ENCODE assay signal across 22 mouse cellular contexts in the genomic region with DNA sequence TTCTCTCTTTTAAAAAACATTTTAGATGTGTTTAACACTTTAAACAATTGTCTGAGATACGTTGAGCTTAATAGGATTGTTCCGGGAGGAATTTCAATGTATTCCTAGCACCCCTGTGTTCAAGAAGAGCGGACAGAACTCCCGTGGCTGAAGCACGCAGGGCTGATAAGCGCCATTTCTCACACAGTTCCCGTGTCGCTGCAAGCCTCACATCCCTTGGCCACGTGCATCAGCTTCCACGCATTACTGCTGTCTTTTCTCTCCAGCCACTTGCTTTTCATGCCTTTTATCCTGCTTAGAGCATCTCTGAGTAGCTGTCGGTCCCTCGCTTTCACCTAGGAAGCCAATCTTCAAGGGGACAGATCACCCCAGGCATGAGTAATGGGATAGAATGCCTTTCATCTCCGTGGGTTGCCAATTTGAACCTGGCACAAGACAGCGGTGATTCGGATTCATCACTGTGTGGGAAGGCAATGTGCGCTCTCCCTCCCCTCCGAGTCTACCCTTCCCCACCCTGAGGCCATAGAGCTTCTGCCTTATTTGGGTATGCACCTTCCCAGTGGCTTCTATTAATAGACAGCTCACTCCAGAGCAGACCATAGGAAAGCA.
DNase-seq lines count a peak whose midpoint lies in the region; ATAC-seq and TF ChIP-seq lines count a peak whose summit lies in the region.
"Had no signal": no experiment of that assay in that cellular context is flagged by ENCODE, and none has a peak within 500 bp of the region (broad histone marks: within the 10 kb centered on the region; RNA-seq: fewer than 3 reads in every experiment).

No protein-coding gene starts in this region.

- H3K4me3 ChIP-seq in heart, embryonic 10.5 days: no peak overlapping the region
- no peak overlapping the region for H3K4me3 ChIP-seq in midbrain, embryonic 13.5 days (replicated peaks)
- H3K4me3 ChIP-seq in gastrocnemius, adult 2 months: no peak overlapping the region
- H3K4me3 ChIP-seq: embryonic facial prominence, embryonic 12.5 days; forebrain, embryonic 15.5 days; heart, embryonic 12.5 days; hindbrain, embryonic 15.5 days; intestine, embryonic 15.5 days; liver, embryonic 13.5 days had no signal

- intact Hi-C loops in heart, postnatal 36 days (cut with DNase I): no loop called here
- intact Hi-C loops in gastrocnemius, adult 2 months (cut with DNase I): no loop called here

- no peak overlapping the region; the same call in 1 of the 2 replicates for H3K4me2 ChIP-seq in midbrain, embryonic 13.5 days (replicated peaks)
- H3K4me2 ChIP-seq: embryonic facial prominence, embryonic 12.5 days; forebrain, embryonic 15.5 days; heart, embryonic 12.5 days; hindbrain, embryonic 15.5 days; intestine, embryonic 15.5 days; liver, embryonic 13.5 days had no signal

- no peak for TF ChIP-seq CTCF in gastrocnemius, adult 2 months (IDR thresholded peaks at IDR 0.05)

- H3K9ac ChIP-seq in midbrain, embryonic 13.5 days (replicated peaks): no peak overlapping the region
- H3K9ac ChIP-seq: embryonic facial prominence, embryonic 12.5 days; forebrain, embryonic 15.5 days; heart, embryonic 12.5 days; hindbrain, embryonic 15.5 days; intestine, embryonic 15.5 days; liver, embryonic 13.5 days had no signal

- H3K9me3 ChIP-seq in heart, embryonic 10.5 days: no peaks in the 10 kb centered on the region
- H3K9me3 ChIP-seq in midbrain, embryonic 13.5 days: no peaks in the 10 kb centered on the region
- H3K9me3 ChIP-seq: embryonic facial prominence, embryonic 12.5 days; forebrain, embryonic 15.5 days; heart, embryonic 12.5 days; hindbrain, embryonic 15.5 days; intestine, embryonic 15.5 days; liver, embryonic 13.5 days had no signal

- H3K4me1 ChIP-seq in heart, embryonic 10.5 days: peaks cover 17% of the 10 kb centered on the region; the same call in 1 of the 2 replicates
- peaks cover 28% of the 10 kb centered on the region for H3K4me1 ChIP-seq in midbrain, embryonic 13.5 days (replicated peaks)
- H3K4me1 ChIP-seq: intestine, embryonic 15.5 days; liver, embryonic 13.5 days had no signal

- H3K27me3 ChIP-seq in heart, embryonic 10.5 days (ENCODE audit: insufficient read depth, poor library complexity, severe bottlenecking): no peaks in the 10 kb centered on the region
- H3K27me3 ChIP-seq in midbrain, embryonic 13.5 days: peaks cover 3% of the 10 kb centered on the region; the same call in 1 of the 2 replicates
- H3K27me3 ChIP-seq: embryonic facial prominence, embryonic 12.5 days; forebrain, embryonic 15.5 days; heart, embryonic 12.5 days; hindbrain, embryonic 15.5 days; intestine, embryonic 15.5 days; liver, embryonic 13.5 days had no signal

- WGBS in heart, embryonic 10.5 days: 55% methylated on average over 17 of the region's 17 CpGs
- WGBS in midbrain, embryonic 13.5 days: 45% methylated on average over 17 of the region's 17 CpGs

- H3K36me3 ChIP-seq in heart, embryonic 10.5 days: no peaks in the 10 kb centered on the region
- no peaks in the 10 kb centered on the region for H3K36me3 ChIP-seq in midbrain, embryonic 13.5 days
- H3K36me3 ChIP-seq: embryonic facial prominence, embryonic 12.5 days; forebrain, embryonic 15.5 days; heart, embryonic 12.5 days; hindbrain, embryonic 15.5 days; intestine, embryonic 15.5 days; liver, embryonic 13.5 days had no signal

- peak; percentile 57 to 69 for DNase-seq in cerebellum, postnatal 10 days
- DNase-seq in cerebellum, postnatal 25 days: no peak
- DNase-seq in heart, embryonic 10.5 days (ENCODE audit: low spot score): no peak
- DNase-seq in heart, postnatal 36 days: no peak
- DNase-seq in Muller cell, postnatal 12 days (ENCODE audit: inconsistent ontology term): peak; percentile 11
- DNase-seq in gastrocnemius, adult 2 months: no peak
- DNase-seq in MN1 (ENCODE audit: low spot score): no peak
- DNase-seq: adrenal gland, postnatal 14 days; cerebellum, adult 9-11 months; heart, postnatal 14 days; kidney, postnatal 25 days; liver, embryonic 13.5 days; lung, adult 2 months; lung, postnatal 14 days; right cerebral cortex, postnatal 25 days; spleen, adult 18-20 months had no signal

- peak overlapping the region; percentile 71 for H3K27ac ChIP-seq in heart, embryonic 10.5 days
- H3K27ac ChIP-seq in midbrain, embryonic 13.5 days: peak overlapping the region; percentile 35; the same call in 1 of the 2 replicates
- H3K27ac ChIP-seq in gastrocnemius, adult 2 months: no peak overlapping the region
- H3K27ac ChIP-seq: embryonic facial prominence, embryonic 12.5 days; forebrain, embryonic 15.5 days; hindbrain, embryonic 15.5 days; intestine, embryonic 15.5 days; liver, embryonic 13.5 days had no signal

- ATAC-seq in midbrain, embryonic 13.5 days: peak; percentile 66
- ATAC-seq: forebrain, embryonic 15.5 days; intestine, embryonic 15.5 days had no signal

Comparison
In these comparisons a context has a peak if more than half of its experiments do, and no peak if none do; other contexts are left out.
1. DNase-seq: peak in cerebellum, postnatal 10 days (2 of 2) and Muller cell, postnatal 12 days (single experiment); none in cerebellum, postnatal 25 days (0 of 2), heart, embryonic 10.5 days (single experiment), heart, postnatal 36 days (0 of 2), gastrocnemius, adult 2 months (single experiment) and MN1 (single experiment).